Mouse (Mus musculus) c-Kit-positive CD71-negative TER-119-negative erythroid progenitor cells, embryonic 14.5 days (primary cell): ENCODE data around the gene Map3k6.

ENCODE experiments used
- DNase-seq: peaks from one replicate; pipeline ENCODE4 v3.0.0-alpha.2; 2013; ENCODE audit warnings: low read depth

Map3k6 gene

GRCm38 (mm10) chr4:133285299-133285698 lies 44.7 kb downstream of the Map3k6 start:
- no peak for DNase-seq

GRCm38 (mm10) chr4:133285950-133286349 lies 45.3 kb downstream of the Map3k6 start:
- DNase-seq: peak; percentile 60

GRCm38 (mm10) chr4:133286476-133287077 lies 46.0 kb downstream of the Map3k6 start:
- DNase-seq: no peak

- DNase-seq: no peak
These were observed 50.6 kb downstream of the Map3k6 start for GRCm38 (mm10) chr4:133291255-133291654.

- DNase-seq: no peak
These were observed 51.8 kb downstream of the Map3k6 start for GRCm38 (mm10) chr4:133292405-133292804.

- DNase-seq: no peak
These were observed 52.6 kb downstream of the Map3k6 start for GRCm38 (mm10) chr4:133292901-133293843.

GRCm38 (mm10) chr4:133294084-133294483 lies 53.5 kb downstream of the Map3k6 start:
- DNase-seq: no peak

- no peak for DNase-seq
These were observed 56.7 kb downstream of the Map3k6 start for GRCm38 (mm10) chr4:133297360-133297759.

- DNase-seq: peak; percentile 42
These were observed 57.2 kb downstream of the Map3k6 start for GRCm38 (mm10) chr4:133297801-133298238.

GRCm38 (mm10) chr4:133298516-133299365 lies 58.1 kb downstream of the Map3k6 start:
- no peak for DNase-seq

- DNase-seq: no peak
These were observed 59.1 kb downstream of the Map3k6 start for GRCm38 (mm10) chr4:133299701-133300100.

GRCm38 (mm10) chr4:133300421-133300820 lies 59.8 kb downstream of the Map3k6 start:
- DNase-seq: no peak

- DNase-seq: peak; percentile 52
These were observed 61.2 kb downstream of the Map3k6 start for GRCm38 (mm10) chr4:133301802-133302201.
